Mouse (Mus musculus) frontal cortex, postnatal 10 days (tissue): ENCODE measurements at regions not wholly inside any gene's neighbourhood (a gene's known extent, or its start where the extent isn't known, plus 50 kb on each side); places are given as distances from the start of the nearest gene placed in this dataset.

ENCODE experiments used
- DNase-seq, 2 experiments: peaks; one replicate each; pipeline ENCODE4 v3.0.0; 2022; ENCODE audit warnings: low spot score in 2 of 2, mixed read lengths in 1 of 2

GRCm38 (mm10) chr4:73051511-73051910, 199.1 kb upstream of the Aldoart1 start:
- DNase-seq = no peak

- no peak for DNase-seq
Observed at GRCm38 (mm10) chr4:73047804-73048203, 195.4 kb upstream of the Aldoart1 start.

GRCm38 (mm10) chr4:73044356-73044755, 191.9 kb upstream of the Aldoart1 start:
- no peak for DNase-seq

GRCm38 (mm10) chr4:73042672-73043071, 190.2 kb upstream of the Aldoart1 start:
- DNase-seq = peak in 1 of 2 experiments; percentile 6

- DNase-seq = no peak
Observed at GRCm38 (mm10) chr4:73041486-73041885, 189.1 kb upstream of the Aldoart1 start.

- DNase-seq = no peak
Observed at GRCm38 (mm10) chr4:72997686-72998085, 145.3 kb upstream of the Aldoart1 start.

GRCm38 (mm10) chr4:72996102-72996501, 143.7 kb upstream of the Aldoart1 start:
- DNase-seq = no peak

GRCm38 (mm10) chr4:72946369-72946981, 94.0 kb upstream of the Aldoart1 start:
- DNase-seq = no peak

GRCm38 (mm10) chr4:72923396-72923795, 71.0 kb upstream of the Aldoart1 start:
- no peak for DNase-seq

GRCm38 (mm10) chr4:72914991-72915390, 62.6 kb upstream of the Aldoart1 start:
- DNase-seq = no peak
